Mouse (Mus musculus): ENCODE measurements around the gene Hsp90aa1. TPM values are rescaled to one million over a fixed set of nuclear protein-coding genes. Genes with fewer than 3 reads are reported as not detected.

Hsp90aa1 gene
- total RNA-seq, 2 experiments from 2014 or later = 136 to 207 TPM

- intact Hi-C loops (cut with DNase I) = no loop called here
- no peak for DNase-seq (ENCODE audit: low spot score)
Observed at GRCm38 (mm10) chr12:110667466-110668077, 35.0 kb downstream of the Hsp90aa1 start.

- intact Hi-C loops (cut with DNase I) = no loop called here
- DNase-seq (ENCODE audit: low spot score) = no peak
Observed at GRCm38 (mm10) chr12:110661746-110662145, 40.8 kb downstream of the Hsp90aa1 start.

- intact Hi-C loops (cut with DNase I) = no loop called here
- DNase-seq (ENCODE audit: low spot score) = no peak
Observed at GRCm38 (mm10) chr12:110651464-110651863, 51.1 kb downstream of the Hsp90aa1 start.

- intact Hi-C loops (cut with DNase I) = no loop called here
- DNase-seq (ENCODE audit: low spot score) = no peak
Observed at GRCm38 (mm10) chr12:110650241-110650641, 52.3 kb downstream of the Hsp90aa1 start.

Small RNAs within 50 kb of the gene (microRNA-seq; reads per million reads assigned to microRNA genes)
- not detected for gene Gm27299

Other genes with a start within 250 kb of the Hsp90aa1 start
- 100 to 1,000 TPM; 133 TPM for gene Dync1h1, start 101.3 kb downstream of the Hsp90aa1 start, total RNA-seq (2021)
- not detected for gene 1700001K19Rik, start 20.1 kb downstream of the Hsp90aa1 start, total RNA-seq (2021)
- 10 to 100 TPM; 27.9 to 28.6 TPM for gene Wdr20, start 35.2 kb upstream of the Hsp90aa1 start, total RNA-seq (2021)
- gene Mok, start 138.2 kb upstream of the Hsp90aa1 start, total RNA-seq (2021) = under 1 TPM; 0.31 to 0.39 TPM
- gene Zfp839, start 147.5 kb upstream of the Hsp90aa1 start, total RNA-seq (2021) = 1 to 10 TPM; 9.3 to 9.8 TPM
- gene Cinp, start 186.4 kb upstream of the Hsp90aa1 start, total RNA-seq (2021) = 10 to 100 TPM; 31.7 to 33.3 TPM
- gene Tecpr2, start 186.5 kb upstream of the Hsp90aa1 start, total RNA-seq (2021) = 1 to 10 TPM; 5.2 to 5.7 TPM

Measured in heart, postnatal 25 days (tissue).